Comparison of ENCODE assay signal across 15 mouse cellular contexts in genomic region chr7:118919261-118920006, GRCm38 (mm10).
A peak's percentile ranks its signal among the peaks of the same experiment; 100 is the strongest.
DNase-seq lines count a peak whose midpoint lies in the region; ATAC-seq and TF ChIP-seq lines count a peak whose summit lies in the region.
"Had no signal": no experiment of that assay in that cellular context is flagged by ENCODE, and none has a peak within 500 bp of the region (broad histone marks: within the 10 kb centered on the region; RNA-seq: fewer than 3 reads in every experiment).

No protein-coding gene starts in this region.

- no peak for TF ChIP-seq POLR2A in thymus, adult 2 months (IDR thresholded peaks at IDR 0.05; ENCODE audit: control insufficient read depth, extremely low read depth, insufficient read depth, low read length, poor library complexity)

- H3K27me3 ChIP-seq in forebrain, embryonic 14.5 days (replicated peaks; ENCODE audit: control insufficient read depth, insufficient read depth, low read length), result no peaks in the 10 kb centered on the region
- no peaks in the 10 kb centered on the region for H3K27me3 ChIP-seq in forebrain, embryonic 16.5 days (replicated peaks; ENCODE audit: control insufficient read depth, insufficient read depth, low read length)
- no peaks in the 10 kb centered on the region for H3K27me3 ChIP-seq in hindbrain, embryonic 10.5 days (ENCODE audit: insufficient read depth, poor library complexity, severe bottlenecking)
- no peaks in the 10 kb centered on the region for H3K27me3 ChIP-seq in midbrain, embryonic 13.5 days
- H3K27me3 ChIP-seq in thymus, adult 2 months (ENCODE audit: control insufficient read depth, insufficient read depth, low read length), result no peaks in the 10 kb centered on the region
- H3K27me3 ChIP-seq: heart, embryonic 15.5 days; Patski; stomach, embryonic 15.5 days had no signal

- DNase-seq in forebrain, embryonic 14.5 days (ENCODE audit: low spot score), result peak; percentile 20
- peak; percentile 53 for DNase-seq in embryo, embryonic 10 days (ENCODE audit: low spot score)
- peak; percentile 69 for DNase-seq in hindbrain, embryonic 10.5 days (ENCODE audit: low spot score)
- no peak for DNase-seq in urinary bladder, postnatal 10 days (ENCODE audit: low spot score)
- DNase-seq in right cerebral cortex, postnatal 36 days (ENCODE audit: low spot score in 2 of 2), result no peak
- no peak for DNase-seq in thymus, adult 2 months
- DNase-seq: cerebellum, adult 9-10 months; kidney, adult 11 months; liver, postnatal 0 days had no signal

- no peak overlapping the region for H3K4me2 ChIP-seq in forebrain, embryonic 14.5 days (ENCODE audit: low read length)
- no peak overlapping the region for H3K4me2 ChIP-seq in forebrain, embryonic 16.5 days (ENCODE audit: low read length)
- H3K4me2 ChIP-seq in midbrain, embryonic 13.5 days (replicated peaks), result no peak overlapping the region
- H3K4me2 ChIP-seq: heart, embryonic 15.5 days; stomach, embryonic 15.5 days had no signal

- H3K4me3 ChIP-seq in forebrain, embryonic 14.5 days (ENCODE audit: low read depth, low read length), result no peak overlapping the region
- no peak overlapping the region for H3K4me3 ChIP-seq in forebrain, embryonic 16.5 days (replicated peaks; ENCODE audit: low read length)
- H3K4me3 ChIP-seq in hindbrain, embryonic 10.5 days, result no peak overlapping the region
- no peak overlapping the region for H3K4me3 ChIP-seq in midbrain, embryonic 13.5 days (replicated peaks)
- H3K4me3 ChIP-seq in thymus, adult 2 months (ENCODE audit: control insufficient read depth, insufficient read depth, low read length), result no peak overlapping the region
- H3K4me3 ChIP-seq: erythroblast, embryonic 14.5 days; heart, embryonic 15.5 days; stomach, embryonic 15.5 days had no signal

- TF ChIP-seq CTCF in thymus, adult 2 months (IDR thresholded peaks at IDR 0.05; ENCODE audit: borderline replicate concordance, control insufficient read depth, extremely low read depth, insufficient read depth, low read length, poor library complexity), result no peak

- H3K27ac ChIP-seq in forebrain, embryonic 14.5 days (ENCODE audit: low read depth, low read length), result no peak overlapping the region
- no peak overlapping the region for H3K27ac ChIP-seq in forebrain, embryonic 16.5 days (ENCODE audit: low read length)
- H3K27ac ChIP-seq in hindbrain, embryonic 10.5 days, result peak overlapping the region; percentile 83
- H3K27ac ChIP-seq in midbrain, embryonic 13.5 days, result peak overlapping the region; percentile 64
- H3K27ac ChIP-seq in thymus, adult 2 months (ENCODE audit: control insufficient read depth, insufficient read depth, low read length), result no peak overlapping the region
- H3K27ac ChIP-seq: heart, embryonic 15.5 days; stomach, embryonic 15.5 days had no signal

- ATAC-seq in forebrain, embryonic 14.5 days, result no peak
- ATAC-seq in forebrain, embryonic 16.5 days, result no peak
- ATAC-seq in midbrain, embryonic 13.5 days, result peak; percentile 75
- ATAC-seq: liver, postnatal 0 days; Patski had no signal

- no peaks in the 10 kb centered on the region for H3K9me3 ChIP-seq in forebrain, embryonic 14.5 days (replicated peaks; ENCODE audit: control insufficient read depth, low read length)
- H3K9me3 ChIP-seq in forebrain, embryonic 16.5 days (ENCODE audit: control insufficient read depth, low read length), result no peaks in the 10 kb centered on the region
- H3K9me3 ChIP-seq in hindbrain, embryonic 10.5 days, result no peaks in the 10 kb centered on the region
- no peaks in the 10 kb centered on the region for H3K9me3 ChIP-seq in midbrain, embryonic 13.5 days
- H3K9me3 ChIP-seq: heart, embryonic 15.5 days; stomach, embryonic 15.5 days had no signal

- H3K9ac ChIP-seq in forebrain, embryonic 14.5 days (ENCODE audit: low read length), result no peak overlapping the region
- H3K9ac ChIP-seq in forebrain, embryonic 16.5 days (replicated peaks; ENCODE audit: low read depth, low read length), result no peak overlapping the region
- no peak overlapping the region for H3K9ac ChIP-seq in midbrain, embryonic 13.5 days (replicated peaks)
- H3K9ac ChIP-seq: heart, embryonic 15.5 days; liver, postnatal 0 days; stomach, embryonic 15.5 days had no signal

- no peaks in the 10 kb centered on the region for H3K4me1 ChIP-seq in forebrain, embryonic 14.5 days (ENCODE audit: control insufficient read depth, insufficient read depth, low read length)
- no peaks in the 10 kb centered on the region for H3K4me1 ChIP-seq in forebrain, embryonic 16.5 days (replicated peaks; ENCODE audit: control insufficient read depth, insufficient read depth, low read length)
- H3K4me1 ChIP-seq in hindbrain, embryonic 10.5 days (replicated peaks), result peaks cover 29% of the 10 kb centered on the region
- peaks cover 12% of the 10 kb centered on the region for H3K4me1 ChIP-seq in midbrain, embryonic 13.5 days (replicated peaks)
- H3K4me1 ChIP-seq in thymus, adult 2 months (replicated peaks; ENCODE audit: control insufficient read depth, insufficient read depth, low read length), result peaks cover 14% of the 10 kb centered on the region
- H3K4me1 ChIP-seq: stomach, embryonic 15.5 days had no signal

- WGBS in forebrain, embryonic 14.5 days, result 78% methylated on average over 10 of the region's 10 CpGs
- 77% methylated on average over 10 of the region's 10 CpGs for WGBS in forebrain, embryonic 16.5 days
- 47% methylated on average over 10 of the region's 10 CpGs for WGBS in hindbrain, embryonic 10.5 days
- 51% methylated on average over 10 of the region's 10 CpGs for WGBS in midbrain, embryonic 13.5 days
- 92% methylated on average over 10 of the region's 10 CpGs for WGBS in thymus, adult 2 months

- H3K36me3 ChIP-seq in forebrain, embryonic 14.5 days (ENCODE audit: control insufficient read depth, insufficient read depth, low read length), result no peaks in the 10 kb centered on the region
- no peaks in the 10 kb centered on the region for H3K36me3 ChIP-seq in forebrain, embryonic 16.5 days (ENCODE audit: control insufficient read depth, insufficient read depth)
- H3K36me3 ChIP-seq in hindbrain, embryonic 10.5 days, result no peaks in the 10 kb centered on the region
- H3K36me3 ChIP-seq in midbrain, embryonic 13.5 days, result no peaks in the 10 kb centered on the region
- H3K36me3 ChIP-seq in thymus, adult 2 months (ENCODE audit: control insufficient read depth, insufficient read depth, low read length), result no peaks in the 10 kb centered on the region
- H3K36me3 ChIP-seq: heart, embryonic 15.5 days; stomach, embryonic 15.5 days had no signal

Comparison
In these comparisons a context has a peak if more than half of its experiments do, and no peak if none do; other contexts are left out.
1. DNase-seq: peak in forebrain, embryonic 14.5 days (single experiment), embryo, embryonic 10 days (single experiment) and hindbrain, embryonic 10.5 days (single experiment); none in urinary bladder, postnatal 10 days (single experiment), right cerebral cortex, postnatal 36 days (0 of 2) and thymus, adult 2 months (single experiment).
2. H3K27ac ChIP-seq: peak in hindbrain, embryonic 10.5 days (single experiment) and midbrain, embryonic 13.5 days (single experiment); none in forebrain, embryonic 14.5 days (single experiment), forebrain, embryonic 16.5 days (single experiment) and thymus, adult 2 months (single experiment).